Mouse (Mus musculus): ENCODE measurements around the gene Rptor. TPM values are rescaled to one million over a fixed set of nuclear protein-coding genes. Genes with fewer than 3 reads are reported as not detected.

The Rptor gene
- polyA plus RNA-seq, 1 experiment from 2014 or later, result 6.4 TPM

- H3K36me3 ChIP-seq, result no peaks in the 10 kb centered on the region
- H3K27ac ChIP-seq, result no peak overlapping the region; the same call in 1 of the 2 replicates
- WGBS, result 63% methylated on average over 19 of the region's 19 CpGs
- H3K4me2 ChIP-seq, result no peak overlapping the region
- H3K9ac ChIP-seq, result no peak overlapping the region
- ATAC-seq (replicated peaks; ENCODE audit: insufficient number of reproducible peaks, insufficient read depth, low FRiP score, low read depth), result no peak
- H3K4me1 ChIP-seq (replicated peaks), result peaks cover 33% of the 10 kb centered on the region
- H3K27me3 ChIP-seq, result peaks cover 12% of the 10 kb centered on the region
- no peak overlapping the region for H3K4me3 ChIP-seq
- H3K9me3 ChIP-seq (replicated peaks), result no peaks in the 10 kb centered on the region
Observed at GRCm38 (mm10) chr11:119937772-119938502, 335.2 kb downstream of the Rptor start.

- Histone ChIP-seq H3K4me1 (replicated peaks) (peaks cover 43% of the 10 kb centered on the region), H3K9me3 (replicated peaks) (no peaks in the 10 kb centered on the region), H3K4me3 (no peak overlapping the region), H3K27ac (no peak overlapping the region), H3K36me3 (no peaks in the 10 kb centered on the region), H3K4me2 (no peak overlapping the region), H3K9ac (no peak overlapping the region), H3K27me3 (peaks cover 13% of the 10 kb centered on the region)
- WGBS, result 59% methylated on average over 8 of the region's 8 CpGs
- ATAC-seq (replicated peaks; ENCODE audit: insufficient number of reproducible peaks, insufficient read depth, low FRiP score, low read depth), result no peak
Observed at GRCm38 (mm10) chr11:119939073-119939710, 336.5 kb downstream of the Rptor start.

- no peak overlapping the region for H3K27ac ChIP-seq
- H3K27me3 ChIP-seq, result peaks cover 18% of the 10 kb centered on the region
- no peaks in the 10 kb centered on the region for H3K36me3 ChIP-seq
- no peak overlapping the region for H3K4me3 ChIP-seq
- 57% methylated on average over 4 of the region's 4 CpGs for WGBS
- H3K4me1 ChIP-seq (replicated peaks), result peaks cover 46% of the 10 kb centered on the region
- H3K9me3 ChIP-seq (replicated peaks), result no peaks in the 10 kb centered on the region
- no peak overlapping the region for H3K4me2 ChIP-seq
- no peak for ATAC-seq (replicated peaks; ENCODE audit: insufficient number of reproducible peaks, insufficient read depth, low FRiP score, low read depth)
- no peak overlapping the region for H3K9ac ChIP-seq
Observed at GRCm38 (mm10) chr11:119939711-119940106, 337.0 kb downstream of the Rptor start.

GRCm38 (mm10) chr11:119940142-119940541 lies 337.4 kb downstream of the Rptor start:
- no peak for ATAC-seq (replicated peaks; ENCODE audit: insufficient number of reproducible peaks, insufficient read depth, low FRiP score, low read depth)
- no peak overlapping the region for H3K9ac ChIP-seq
- peaks cover 18% of the 10 kb centered on the region for H3K27me3 ChIP-seq
- no peak overlapping the region for H3K4me2 ChIP-seq
- no peak overlapping the region for H3K27ac ChIP-seq
- WGBS, result 62% methylated on average over 11 of the region's 11 CpGs
- H3K4me3 ChIP-seq, result no peak overlapping the region
- H3K9me3 ChIP-seq (replicated peaks), result no peaks in the 10 kb centered on the region
- no peaks in the 10 kb centered on the region for H3K36me3 ChIP-seq
- peaks cover 47% of the 10 kb centered on the region for H3K4me1 ChIP-seq (replicated peaks)

DNA sequence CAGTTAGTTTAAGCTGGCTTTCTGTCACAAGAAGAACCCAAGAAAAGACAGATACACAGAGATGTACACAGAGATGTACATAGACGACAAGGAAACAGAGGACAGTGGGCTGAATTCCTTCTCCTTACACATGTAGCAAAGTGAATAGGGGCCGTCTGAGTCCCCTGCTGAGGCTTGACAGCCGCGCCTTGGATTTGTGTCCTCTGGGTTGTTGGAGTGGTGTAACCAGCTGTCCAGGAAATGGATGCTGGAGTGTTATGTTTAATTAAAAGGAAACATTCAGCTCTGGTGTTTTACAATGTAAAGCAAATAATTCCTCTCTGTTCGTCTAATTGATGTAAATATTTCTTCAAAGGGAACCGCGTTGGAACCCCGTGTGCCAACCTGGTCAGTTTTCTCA lies 339.1 kb downstream of the Rptor start:
- Histone ChIP-seq H3K27me3 (peaks cover 18% of the 10 kb centered on the region), H3K36me3 (no peaks in the 10 kb centered on the region), H3K27ac (no peak overlapping the region), H3K4me2 (peak overlapping the region; percentile 96), H3K4me3 (peak overlapping the region; percentile 66), H3K4me1 (replicated peaks) (peaks cover 46% of the 10 kb centered on the region), H3K9me3 (replicated peaks) (no peaks in the 10 kb centered on the region), H3K9ac (peak overlapping the region; percentile 52; the same call in 1 of the 2 replicates)
- 9% methylated on average over 8 of the region's 8 CpGs for WGBS
- no peak for ATAC-seq (replicated peaks; ENCODE audit: insufficient number of reproducible peaks, insufficient read depth, low FRiP score, low read depth)

DNA sequence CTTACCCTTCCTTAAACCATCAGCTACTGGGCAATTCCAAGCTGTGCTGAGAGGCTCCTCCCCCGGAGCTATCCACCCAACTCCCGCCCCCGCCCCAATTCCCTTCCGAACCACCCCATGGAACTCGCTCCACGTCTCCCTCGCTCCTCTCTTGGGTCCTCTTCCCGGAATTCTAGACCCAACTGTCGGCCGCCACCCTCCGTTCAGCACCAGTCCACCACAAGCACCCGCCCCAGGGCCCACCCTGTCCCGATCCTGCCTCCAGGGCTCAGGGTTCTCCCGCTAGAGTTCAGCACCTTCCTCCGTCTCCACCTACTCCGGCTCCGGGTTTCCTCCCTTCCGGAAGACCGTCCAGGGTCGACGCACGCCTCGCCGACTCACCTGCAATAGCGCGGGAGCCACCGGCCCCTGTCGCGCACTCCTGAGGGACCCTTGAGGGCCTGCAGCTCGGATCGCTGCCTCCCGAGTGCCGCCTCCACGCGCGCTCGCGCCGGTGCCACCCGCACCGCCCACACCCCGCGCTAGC lies 339.6 kb downstream of the Rptor start:
- ATAC-seq (replicated peaks; ENCODE audit: insufficient number of reproducible peaks, insufficient read depth, low FRiP score, low read depth), result peak; percentile 40
- Histone ChIP-seq H3K4me3 (peak overlapping the region; percentile 66), H3K4me1 (replicated peaks) (peaks cover 42% of the 10 kb centered on the region), H3K4me2 (peak overlapping the region; percentile 96), H3K27ac (peak overlapping the region; percentile 54), H3K36me3 (no peaks in the 10 kb centered on the region), H3K9ac (peak overlapping the region; percentile 52), H3K27me3 (peaks cover 18% of the 10 kb centered on the region), H3K9me3 (replicated peaks) (no peaks in the 10 kb centered on the region)
- under 1% methylated on average over 43 of the region's 43 CpGs for WGBS

DNA sequence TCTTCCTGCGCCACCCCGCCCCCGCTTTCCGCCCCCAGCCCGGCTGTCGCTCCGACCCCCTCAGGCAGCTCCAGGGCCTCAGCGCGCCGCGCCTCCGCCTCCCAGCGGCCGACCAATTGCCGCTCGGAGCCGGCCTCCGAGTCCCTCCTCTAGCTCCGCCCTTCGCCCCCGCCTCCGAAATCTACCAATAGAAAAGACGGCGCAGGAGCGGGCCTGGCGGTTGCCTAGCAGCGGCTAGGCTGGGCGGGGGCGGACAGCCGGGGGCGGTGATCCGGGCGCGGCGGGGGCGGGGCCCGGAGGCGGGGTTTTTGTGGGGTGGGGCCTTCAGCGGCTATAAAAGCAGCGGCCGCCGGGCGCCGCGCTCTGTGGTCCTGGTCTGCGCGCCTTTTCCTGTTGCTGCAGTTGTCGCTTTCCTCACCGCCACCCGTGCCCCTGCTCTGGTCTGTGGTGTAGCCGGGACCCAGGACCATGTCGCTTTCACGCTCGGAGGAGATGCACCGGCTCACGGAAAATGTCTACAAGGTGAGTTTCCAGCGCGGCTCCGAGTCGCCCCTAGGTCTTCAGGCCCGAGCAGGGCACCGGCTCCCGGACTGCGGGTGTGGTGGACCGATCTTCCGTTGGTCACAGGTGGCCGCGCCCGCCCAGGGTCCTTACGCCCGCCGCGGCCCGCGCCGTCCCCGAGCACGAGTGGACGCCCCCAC lies 340.2 kb downstream of the Rptor start, which contains the start of gene Baiap2:
Gene Baiap2 (plus strand): TSS at position 37 of the 701 bp plus-strand sequence.
- under 1% methylated on average over 75 of the region's 79 CpGs for WGBS
- Histone ChIP-seq H3K36me3 (no peaks in the 10 kb centered on the region), H3K27me3 (peaks cover 18% of the 10 kb centered on the region), H3K4me3 (peak within 1 kb of the TSS; percentile 66), H3K9ac (peak within 1 kb of the TSS; percentile 69), H3K9me3 (replicated peaks) (no peaks in the 10 kb centered on the region), H3K4me1 (replicated peaks) (peaks cover 37% of the 10 kb centered on the region), H3K27ac (peak within 1 kb of the TSS; percentile 54), H3K4me2 (peak within 1 kb of the TSS; percentile 96)
- peak; percentile 96 for ATAC-seq (replicated peaks; ENCODE audit: insufficient number of reproducible peaks, insufficient read depth, low FRiP score, low read depth)

DNA sequence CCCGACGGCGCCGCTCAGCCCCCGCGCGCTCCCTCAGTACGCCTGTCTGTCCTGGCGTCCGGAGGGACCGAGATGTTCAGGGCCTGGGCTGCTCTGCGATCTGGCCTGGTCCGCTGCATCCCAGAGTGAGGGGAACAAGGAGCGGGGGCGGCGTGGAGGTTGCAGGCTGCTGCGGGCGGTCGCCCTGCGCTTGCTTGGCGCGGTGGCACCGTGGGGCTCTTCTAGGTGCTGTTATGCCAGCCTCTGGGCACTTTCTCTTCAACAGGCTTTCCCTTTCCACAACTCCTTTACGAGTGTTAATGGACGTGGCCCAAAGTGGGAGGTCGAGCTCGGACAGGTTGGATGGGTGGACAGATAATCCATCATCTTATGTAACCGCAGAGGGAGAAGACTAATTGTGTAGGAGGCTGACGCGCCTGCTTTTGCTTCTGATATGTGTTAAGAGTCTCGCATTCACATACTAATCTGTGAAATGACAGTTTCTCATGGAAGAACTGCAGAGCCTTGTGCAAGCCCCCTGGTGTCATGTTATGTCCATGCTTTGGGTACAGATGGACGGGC lies 340.8 kb downstream of the Rptor start:
- peaks cover 41% of the 10 kb centered on the region for H3K4me1 ChIP-seq (replicated peaks)
- 0 out of 2 replicates have a peak, but pooled peaks have one; percentile 2 for ATAC-seq (replicated peaks; ENCODE audit: insufficient number of reproducible peaks, insufficient read depth, low FRiP score, low read depth)

DNA sequence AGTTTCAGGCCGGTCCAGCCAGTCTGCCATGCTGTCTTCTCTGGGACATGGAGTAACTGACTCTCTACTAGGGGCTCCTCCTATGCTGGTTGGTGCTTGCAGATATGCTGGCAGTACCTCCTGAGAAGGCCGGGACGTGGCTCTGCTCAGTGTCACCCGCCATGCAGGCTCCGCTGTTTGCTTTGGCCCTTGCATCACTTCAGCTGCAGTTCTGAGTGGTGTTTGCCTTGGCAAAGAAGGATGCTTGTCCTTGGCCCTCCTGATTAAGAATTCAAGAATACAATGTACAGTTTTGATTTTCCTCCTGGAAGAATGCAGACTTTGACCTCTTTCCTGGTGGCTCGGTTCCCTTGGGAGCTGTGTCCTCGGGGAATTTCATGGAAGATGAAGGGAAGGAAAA lies 342.6 kb downstream of the Rptor start:
- Histone ChIP-seq H3K9ac (no peak overlapping the region), H3K36me3 (no peaks in the 10 kb centered on the region), H3K9me3 (replicated peaks) (no peaks in the 10 kb centered on the region), H3K4me2 (peak overlapping the region; percentile 94), H3K27ac (peak overlapping the region; percentile 56), H3K27me3 (peaks cover 14% of the 10 kb centered on the region), H3K4me1 (replicated peaks) (peaks cover 48% of the 10 kb centered on the region), H3K4me3 (peak overlapping the region; percentile 66; the same call in 1 of the 2 replicates)
- 51% methylated on average over 7 of the region's 7 CpGs for WGBS
- no peak for ATAC-seq (replicated peaks; ENCODE audit: insufficient number of reproducible peaks, insufficient read depth, low FRiP score, low read depth)

More for the DNA sequence above, 340.8 kb downstream of the Rptor start:
- H3K4me2 ChIP-seq, result peak overlapping the region; percentile 94
- WGBS, result 6% methylated on average over 32 of the region's 32 CpGs
- H3K9ac ChIP-seq, result peak overlapping the region; percentile 69
- peak overlapping the region; percentile 48; the same call in 1 of the 2 replicates for H3K27ac ChIP-seq
- peak overlapping the region; percentile 66 for H3K4me3 ChIP-seq
- peaks cover 18% of the 10 kb centered on the region for H3K27me3 ChIP-seq
- no peaks in the 10 kb centered on the region for H3K9me3 ChIP-seq (replicated peaks)
- H3K36me3 ChIP-seq, result no peaks in the 10 kb centered on the region

DNA sequence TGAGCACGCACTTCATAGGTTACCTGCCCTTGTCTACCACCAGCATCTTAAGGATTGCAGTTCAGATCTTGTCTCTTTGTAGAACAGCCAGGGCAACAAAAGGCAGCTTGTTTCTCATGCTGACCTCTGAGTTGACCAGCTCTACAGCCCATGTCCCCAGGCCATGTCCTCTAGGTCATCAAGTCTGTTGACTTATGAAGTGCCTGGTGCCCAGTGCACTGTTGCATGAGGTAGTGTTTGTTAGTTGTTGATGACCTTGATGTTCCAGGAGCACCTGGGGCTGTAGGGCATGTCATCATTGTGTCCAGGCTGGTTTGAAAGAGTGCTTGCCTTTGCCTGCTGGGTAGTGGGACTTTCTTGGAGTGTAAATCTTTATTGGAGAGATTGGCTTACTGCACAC lies 344.7 kb downstream of the Rptor start:
- peaks cover 46% of the 10 kb centered on the region for H3K4me1 ChIP-seq (replicated peaks)
- H3K27me3 ChIP-seq, result 0 out of 2 replicates have a peak, but pooled peaks cover 6% of the 10 kb centered on the region
- H3K9me3 ChIP-seq (replicated peaks), result no peaks in the 10 kb centered on the region
- H3K27ac ChIP-seq, result no peak overlapping the region
- no peak overlapping the region for H3K4me3 ChIP-seq
- H3K36me3 ChIP-seq, result no peaks in the 10 kb centered on the region
- ATAC-seq (replicated peaks; ENCODE audit: insufficient number of reproducible peaks, insufficient read depth, low FRiP score, low read depth), result no peak
- no peak overlapping the region for H3K9ac ChIP-seq
- H3K4me2 ChIP-seq, result no peak overlapping the region
- 84% methylated on average over 1 of the region's 1 CpGs for whole genome bisulfite sequencing

DNA sequence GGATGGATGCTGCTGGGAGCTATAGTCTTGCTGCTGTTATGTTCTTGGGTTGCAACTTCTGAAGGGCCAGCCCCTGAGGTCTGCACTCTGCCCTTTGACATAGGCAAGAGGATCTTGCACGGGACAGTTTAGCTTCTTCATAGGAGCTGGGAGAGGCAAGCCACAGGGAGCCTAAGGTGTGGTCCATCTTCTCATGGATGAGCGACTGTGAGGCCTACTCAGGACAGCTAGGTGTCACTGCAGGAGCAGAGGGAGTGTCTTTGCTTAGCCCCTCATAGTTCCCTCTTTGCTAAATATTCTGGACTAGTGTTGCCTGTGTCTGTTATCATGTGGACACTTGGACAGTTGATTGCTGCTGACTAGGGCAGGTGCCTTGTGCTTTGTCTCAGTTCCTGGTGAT lies 345.2 kb downstream of the Rptor start:
- no peak overlapping the region for H3K4me3 ChIP-seq
- WGBS, result 62% methylated on average over 2 of the region's 2 CpGs
- no peak overlapping the region for H3K4me2 ChIP-seq
- ATAC-seq (replicated peaks; ENCODE audit: insufficient number of reproducible peaks, insufficient read depth, low FRiP score, low read depth), result no peak
- 0 out of 2 replicates have a peak, but pooled peaks cover 6% of the 10 kb centered on the region for H3K27me3 ChIP-seq
- no peaks in the 10 kb centered on the region for H3K9me3 ChIP-seq (replicated peaks)
- no peak overlapping the region for H3K27ac ChIP-seq
- no peaks in the 10 kb centered on the region for H3K36me3 ChIP-seq
- H3K4me1 ChIP-seq (replicated peaks), result peaks cover 50% of the 10 kb centered on the region
- H3K9ac ChIP-seq, result no peak overlapping the region
